Mouse (Mus musculus) midbrain, embryonic 13.5 days (tissue): ENCODE results near the gene Kri1. TPM values are rescaled to one million over a fixed set of nuclear protein-coding genes. Genes with fewer than 3 reads are reported as not detected.

Experiments used
- ATAC-seq: fragments of 200-750 bp; cut with Nextera tagmentation; 2 replicates; pipeline ENCODE4 v1.8.0; 2017; ENCODE audit warnings: mild to moderate bottlenecking, moderate TSS enrichment, moderate library complexity
- H3K27ac ChIP-seq: fragments of 300-500 bp; sonication (generic); 2 replicates; pipeline ENCODE4 v1.5.1; 2015; ENCODE audit warnings: inconsistent platforms, mild to moderate bottlenecking, moderate library complexity
- H3K27me3 ChIP-seq: fragments of 300-500 bp; sonication (generic); 2 replicates; pipeline ENCODE4 v1.6.1; 2015; ENCODE audit warnings: mild to moderate bottlenecking, inconsistent platforms
- H3K36me3 ChIP-seq: fragments of 300-500 bp; sonication (generic); 2 replicates; pipeline ENCODE4 v1.6.1; 2015; ENCODE audit warnings: mild to moderate bottlenecking, inconsistent platforms
- H3K4me1 ChIP-seq: fragments of 300-500 bp; sonication (generic); replicated peaks from 2 replicates; pipeline ENCODE4 v1.6.1; 2015; ENCODE audit warnings: inconsistent platforms
- H3K4me2 ChIP-seq: fragments of 300-500 bp; sonication (generic); replicated peaks from 2 replicates; pipeline ENCODE4 v1.6.1; 2015; ENCODE audit warnings: moderate library complexity, mild to moderate bottlenecking, inconsistent platforms
- H3K4me3 ChIP-seq: fragments of 300-500 bp; sonication (generic); replicated peaks from 2 replicates; pipeline ENCODE4 v1.5.1; 2015; ENCODE audit warnings: mild to moderate bottlenecking, inconsistent platforms
- H3K9ac ChIP-seq: fragments of 300-500 bp; sonication (generic); replicated peaks from 2 replicates; pipeline ENCODE4 v1.6.1; 2015; ENCODE audit warnings: mild to moderate bottlenecking, inconsistent platforms
- H3K9me3 ChIP-seq: fragments of 300-500 bp; sonication (generic); 2 replicates; pipeline ENCODE4 v1.6.1; 2016; ENCODE audit warnings: mild to moderate bottlenecking, inconsistent platforms
- WGBS: fragments of 180-500 bp; shearing (Covaris S2); methylation state at CpG from one replicate; pipeline ENCODE4 v1.1.7; 2015; 5-methylcytosine and 5-hydroxymethylcytosine counted together
- polyA plus RNA-seq: library from polyadenylated mRNA; unstranded; fragments of >200 nt; fragmentation: Nextera tagmentation; extraction: Ambion mirVana; gene quantifications from 2 replicates; pipeline ENCODE4 v1.2.1, GENCODE M21; 2015

Gene Kri1
- polyA plus RNA-seq, 1 experiment from 2014 or later, result 21.6 TPM

DNA sequence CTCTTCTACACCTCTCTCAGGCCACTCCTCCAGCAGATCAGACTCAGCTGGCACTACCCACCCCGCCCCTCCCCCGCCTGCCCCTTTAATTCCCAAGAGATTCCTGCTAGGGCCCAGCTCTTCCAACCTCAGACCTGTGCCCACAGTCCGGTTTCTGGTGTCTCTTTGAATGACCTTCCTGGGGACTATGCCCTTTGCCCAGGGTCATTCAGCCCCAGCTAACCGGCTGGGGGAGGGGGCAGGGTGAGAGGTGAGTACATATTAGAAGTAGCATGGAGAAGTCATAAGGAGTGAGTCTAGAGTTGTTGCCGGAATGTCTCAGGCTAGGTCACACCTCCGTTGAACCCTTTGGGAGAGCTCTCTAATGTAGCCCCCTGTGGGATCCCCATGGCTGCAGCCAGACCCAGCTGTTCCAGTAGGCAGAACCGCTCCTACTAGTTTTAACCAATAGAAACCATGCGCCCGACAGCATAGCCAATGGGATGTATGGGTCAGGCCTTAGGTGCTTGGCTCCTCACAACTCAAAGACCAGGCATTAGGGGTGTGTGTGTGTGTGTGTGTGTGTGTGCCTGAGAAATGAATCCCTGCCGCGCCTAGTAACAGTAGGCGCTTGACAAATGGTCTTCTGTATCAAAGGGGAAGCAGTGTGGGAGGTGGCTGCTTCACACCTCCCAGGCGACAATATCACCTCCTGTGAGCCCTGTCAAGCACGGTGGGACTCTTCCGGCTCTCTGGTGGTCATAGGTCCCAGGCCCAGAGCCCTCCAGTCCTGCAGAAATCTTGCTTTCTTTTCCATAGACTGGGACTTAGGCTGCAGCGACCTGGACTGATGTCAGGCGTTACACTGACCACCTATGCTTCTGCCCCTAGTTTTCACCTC lies 37.9 kb downstream of the Kri1 start:
- peaks cover 76% of the 10 kb centered on the region for H3K27me3 ChIP-seq
- H3K9me3 ChIP-seq, result no peaks in the 10 kb centered on the region
- H3K36me3 ChIP-seq, result no peaks in the 10 kb centered on the region
- WGBS, result 42% methylated on average over 17 of the region's 17 CpGs
- H3K4me3 ChIP-seq, result no peak overlapping the region
- no peak overlapping the region for H3K27ac ChIP-seq
- no peak overlapping the region for H3K9ac ChIP-seq
- H3K4me1 ChIP-seq, result peaks cover 12% of the 10 kb centered on the region
- ATAC-seq, result no peak
- H3K4me2 ChIP-seq, result no peak overlapping the region

DNA sequence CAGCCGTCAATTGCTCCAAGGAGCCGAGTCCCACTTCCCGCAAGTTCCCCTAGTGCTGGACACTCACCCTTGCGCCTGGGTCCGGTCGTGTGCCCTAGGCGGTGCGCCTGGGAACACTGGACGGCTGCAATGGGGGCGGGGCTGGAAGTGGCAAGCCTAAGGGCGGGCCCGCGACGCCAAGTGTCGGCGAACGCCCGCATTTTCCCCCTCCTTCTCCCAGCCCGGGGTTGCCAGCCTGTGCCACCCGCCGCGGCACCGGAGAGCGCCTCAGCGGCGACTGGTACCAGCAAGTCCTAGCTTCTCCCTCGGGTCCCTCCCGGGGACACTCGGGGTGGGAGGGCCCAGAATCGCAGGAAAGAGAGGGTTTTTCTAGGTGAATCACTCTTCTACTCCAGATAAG lies 39.4 kb downstream of the Kri1 start, which contains the start of gene S1pr5:
S1pr5 (minus strand) TSS at position 118 of the 400 bp plus-strand sequence.
- Histone ChIP-seq H3K9me3 (no peaks in the 10 kb centered on the region), H3K4me3 (peak within 1 kb of the TSS; percentile 13; the same call in 1 of the 2 replicates), H3K27me3 (peaks cover 91% of the 10 kb centered on the region), H3K36me3 (no peaks in the 10 kb centered on the region), H3K4me1 (peaks cover 23% of the 10 kb centered on the region), H3K27ac (no peak within 1 kb of the TSS), H3K9ac (no peak within 1 kb of the TSS), H3K4me2 (peak within 1 kb of the TSS; percentile 17)
- 2% methylated on average over 30 of the region's 30 CpGs for WGBS
- no peak for ATAC-seq

DNA sequence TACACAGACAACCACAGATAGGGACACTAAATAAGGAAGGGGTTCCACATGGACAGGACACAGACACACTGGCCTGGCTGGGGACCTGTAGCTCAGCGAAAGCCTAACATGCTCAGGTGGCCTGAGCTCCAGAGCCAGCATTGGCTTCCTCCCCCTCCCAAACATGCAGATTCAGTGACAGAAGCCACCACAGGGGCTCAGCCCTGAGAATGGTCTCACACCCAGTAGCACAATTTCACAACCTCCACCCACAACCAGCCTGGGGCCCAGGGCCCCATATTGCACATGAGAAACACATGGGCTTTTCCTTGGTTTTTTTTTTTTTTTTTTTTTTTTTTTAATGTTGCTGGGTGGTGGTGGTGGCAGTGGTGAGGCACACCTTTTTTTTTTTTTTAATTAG lies 41.4 kb downstream of the Kri1 start:
- Histone ChIP-seq H3K4me2 (no peak overlapping the region), H3K27ac (no peak overlapping the region)
- no peak for ATAC-seq

DNA sequence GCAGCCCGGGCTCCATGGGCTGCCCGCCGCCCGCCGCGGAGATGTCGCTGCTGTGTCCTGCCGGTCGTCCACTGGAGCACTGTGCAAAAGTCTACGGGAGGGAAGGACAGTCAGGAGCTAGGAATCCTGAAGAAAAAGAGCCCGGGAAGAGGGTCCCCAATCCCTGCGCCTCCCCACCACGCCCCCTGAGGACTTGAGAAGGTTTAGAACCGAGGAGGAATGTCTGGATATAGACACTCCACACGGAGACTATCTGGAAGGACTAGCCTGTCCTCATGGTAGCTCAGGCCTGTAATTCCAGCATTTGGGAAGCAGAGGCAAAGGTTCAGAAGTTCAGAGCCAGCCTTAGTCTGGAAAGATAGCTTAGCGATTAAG lies 42.7 kb downstream of the Kri1 start:
- Histone ChIP-seq H3K27ac (no peak overlapping the region), H3K9me3 (no peaks in the 10 kb centered on the region), H3K9ac (peak overlapping the region; percentile 56), H3K4me3 (peak overlapping the region; percentile 45), H3K36me3 (no peaks in the 10 kb centered on the region), H3K27me3 (peaks cover 92% of the 10 kb centered on the region), H3K4me1 (peaks cover 23% of the 10 kb centered on the region), H3K4me2 (peak overlapping the region; percentile 65)
- WGBS, result 1% methylated on average over 16 of the region's 16 CpGs
- ATAC-seq, result no peak

More for the DNA sequence above, 41.4 kb downstream of the Kri1 start:
- Histone ChIP-seq H3K4me1 (peaks cover 23% of the 10 kb centered on the region), H3K4me3 (no peak overlapping the region), H3K9me3 (no peaks in the 10 kb centered on the region), H3K9ac (no peak overlapping the region), H3K27me3 (peaks cover 95% of the 10 kb centered on the region), H3K36me3 (no peaks in the 10 kb centered on the region)
- WGBS, result 68% methylated on average over 1 of the region's 1 CpGs

DNA sequence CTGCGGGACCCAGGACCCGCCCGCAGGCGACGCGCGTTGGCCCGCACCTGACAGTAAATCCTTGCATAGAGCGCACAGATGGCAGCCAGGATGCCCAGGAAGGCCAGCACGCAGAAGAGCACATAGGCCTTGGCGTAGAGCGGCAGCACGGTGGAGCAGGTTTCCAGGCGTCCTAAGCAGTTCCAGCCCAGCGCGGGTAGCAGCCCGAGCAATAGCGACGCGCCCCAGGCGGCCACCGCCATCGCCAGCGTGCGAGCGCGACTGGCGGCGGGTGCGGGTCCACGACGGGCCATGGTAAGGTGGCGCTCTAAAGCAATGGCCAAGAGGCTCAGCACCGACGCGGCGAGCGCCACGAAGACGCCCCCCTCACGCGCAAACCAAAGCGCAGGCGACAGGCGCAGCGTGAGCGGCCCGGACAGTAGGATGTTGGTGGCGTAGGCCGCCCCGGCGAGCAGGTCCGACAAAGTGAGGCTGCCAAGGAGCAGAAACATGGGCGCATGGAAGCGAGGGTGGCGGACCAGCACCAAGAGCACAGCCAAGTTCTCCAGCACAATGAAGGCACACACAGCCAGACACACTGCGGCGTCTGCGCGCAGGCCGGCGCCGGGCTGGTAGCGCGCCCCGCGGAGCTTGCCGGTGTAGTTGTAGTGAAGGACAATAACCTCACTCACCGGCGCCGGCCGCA lies 43.2 kb downstream of the Kri1 start:
- peak; percentile 65 for ATAC-seq

DNA sequence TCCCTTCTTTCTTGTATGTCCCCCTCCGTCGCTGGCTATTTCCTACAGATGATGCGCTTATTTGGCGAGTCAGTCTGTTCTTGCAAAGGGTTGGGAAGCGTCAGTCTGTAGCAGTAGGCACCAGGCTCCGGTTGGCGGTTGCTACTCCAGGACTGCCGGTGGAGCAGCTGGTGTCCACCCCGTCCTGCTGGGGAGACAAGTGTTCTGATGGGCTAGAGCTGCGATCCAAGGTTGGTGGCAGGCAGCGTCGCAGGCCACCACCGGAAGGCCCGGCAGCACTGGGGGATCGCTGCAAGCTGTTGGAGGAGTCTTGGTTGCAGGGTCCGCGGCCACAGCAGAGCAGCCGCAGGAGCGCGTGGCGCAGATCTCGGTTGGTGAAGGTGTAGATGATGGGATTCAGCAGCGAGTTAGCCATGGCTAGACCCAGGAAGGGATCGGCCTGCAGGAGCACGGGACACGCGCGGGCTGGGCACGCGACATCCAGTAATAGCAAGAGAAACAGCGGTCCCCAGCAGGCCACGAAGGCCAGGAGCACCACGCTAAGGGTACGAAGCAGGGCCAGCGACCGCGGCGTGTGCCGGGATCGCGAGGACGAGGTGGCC lies 43.8 kb downstream of the Kri1 start:
- H3K36me3 ChIP-seq, result no peaks in the 10 kb centered on the region
- H3K9me3 ChIP-seq, result no peaks in the 10 kb centered on the region
- H3K4me3 ChIP-seq, result peak overlapping the region; percentile 45
- H3K27ac ChIP-seq, result no peak overlapping the region; the same call in 1 of the 2 replicates
- H3K9ac ChIP-seq, result peak overlapping the region; percentile 56
- peaks cover 23% of the 10 kb centered on the region for H3K4me1 ChIP-seq
- peaks cover 82% of the 10 kb centered on the region for H3K27me3 ChIP-seq
- H3K4me2 ChIP-seq, result peak overlapping the region; percentile 65
- WGBS, result 4% methylated on average over 42 of the region's 42 CpGs
- ATAC-seq, result peak; percentile 16

More for the DNA sequence above, 43.2 kb downstream of the Kri1 start:
- WGBS, result under 1% methylated on average over 72 of the region's 72 CpGs
- Histone ChIP-seq H3K4me2 (peak overlapping the region; percentile 65), H3K9me3 (no peaks in the 10 kb centered on the region), H3K36me3 (no peaks in the 10 kb centered on the region), H3K4me1 (peaks cover 23% of the 10 kb centered on the region), H3K27me3 (peaks cover 88% of the 10 kb centered on the region), H3K27ac (peak overlapping the region; percentile 7), H3K9ac (peak overlapping the region; percentile 56), H3K4me3 (peak overlapping the region; percentile 45)

DNA sequence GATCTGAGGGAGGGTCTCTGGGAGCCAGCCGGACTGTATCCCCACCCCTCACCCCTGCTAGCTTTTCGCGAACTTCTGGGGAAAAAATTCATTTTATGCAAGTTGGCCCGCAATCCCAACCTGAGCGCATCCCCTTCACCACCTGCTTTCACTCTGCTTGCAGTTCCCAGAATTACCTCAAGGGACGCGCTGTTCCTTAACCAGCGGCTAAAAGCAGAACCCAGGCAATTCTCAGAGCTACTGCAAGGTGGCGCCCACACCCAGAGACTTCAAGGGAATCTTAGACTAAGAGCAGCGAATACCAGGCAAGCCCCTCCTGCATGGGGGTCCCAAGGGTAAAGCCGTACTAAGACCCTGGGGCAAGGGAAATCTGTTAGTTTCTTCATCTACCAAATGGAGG lies 46.4 kb downstream of the Kri1 start:
- Histone ChIP-seq H3K27me3 (peaks cover 57% of the 10 kb centered on the region), H3K4me3 (no peak overlapping the region)
- no peak for ATAC-seq

DNA sequence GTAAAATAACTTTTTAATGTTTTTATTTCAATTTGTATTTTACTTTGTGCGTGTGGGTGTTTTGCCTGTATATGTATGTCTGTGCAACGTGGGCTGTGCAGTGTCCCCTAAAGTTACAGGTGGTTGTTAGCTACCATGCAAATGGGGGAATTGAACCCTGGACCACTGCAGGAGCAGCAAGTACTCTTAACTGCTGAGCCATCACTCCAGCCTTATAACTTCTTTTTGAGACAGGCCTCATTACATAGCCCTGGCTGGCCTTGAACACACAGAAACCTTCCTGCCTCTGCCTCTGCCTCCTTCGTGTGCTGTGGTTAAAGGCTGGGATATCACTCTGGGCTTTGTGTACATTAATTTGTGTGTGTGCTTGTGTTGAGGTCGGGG lies 48.3 kb downstream of the Kri1 start:
- ATAC-seq, result no peak
- Histone ChIP-seq H3K27ac (peak overlapping the region; percentile 89; the same call in 1 of the 2 replicates), H3K4me1 (peaks cover 35% of the 10 kb centered on the region), H3K9ac (peak overlapping the region; percentile 97; the same call in 1 of the 2 replicates), H3K27me3 (peaks cover 38% of the 10 kb centered on the region), H3K36me3 (peaks cover 10% of the 10 kb centered on the region), H3K4me3 (peak overlapping the region; percentile 91), H3K9me3 (no peaks in the 10 kb centered on the region), H3K4me2 (peak overlapping the region; percentile 81)
- 41% methylated on average over 4 of the region's 4 CpGs for WGBS

More for the DNA sequence above, 46.4 kb downstream of the Kri1 start:
- Histone ChIP-seq H3K36me3 (no peaks in the 10 kb centered on the region), H3K4me2 (no peak overlapping the region), H3K27ac (no peak overlapping the region), H3K4me1 (peaks cover 34% of the 10 kb centered on the region), H3K9me3 (no peaks in the 10 kb centered on the region), H3K9ac (no peak overlapping the region)
- WGBS, result 4% methylated on average over 11 of the region's 11 CpGs

DNA sequence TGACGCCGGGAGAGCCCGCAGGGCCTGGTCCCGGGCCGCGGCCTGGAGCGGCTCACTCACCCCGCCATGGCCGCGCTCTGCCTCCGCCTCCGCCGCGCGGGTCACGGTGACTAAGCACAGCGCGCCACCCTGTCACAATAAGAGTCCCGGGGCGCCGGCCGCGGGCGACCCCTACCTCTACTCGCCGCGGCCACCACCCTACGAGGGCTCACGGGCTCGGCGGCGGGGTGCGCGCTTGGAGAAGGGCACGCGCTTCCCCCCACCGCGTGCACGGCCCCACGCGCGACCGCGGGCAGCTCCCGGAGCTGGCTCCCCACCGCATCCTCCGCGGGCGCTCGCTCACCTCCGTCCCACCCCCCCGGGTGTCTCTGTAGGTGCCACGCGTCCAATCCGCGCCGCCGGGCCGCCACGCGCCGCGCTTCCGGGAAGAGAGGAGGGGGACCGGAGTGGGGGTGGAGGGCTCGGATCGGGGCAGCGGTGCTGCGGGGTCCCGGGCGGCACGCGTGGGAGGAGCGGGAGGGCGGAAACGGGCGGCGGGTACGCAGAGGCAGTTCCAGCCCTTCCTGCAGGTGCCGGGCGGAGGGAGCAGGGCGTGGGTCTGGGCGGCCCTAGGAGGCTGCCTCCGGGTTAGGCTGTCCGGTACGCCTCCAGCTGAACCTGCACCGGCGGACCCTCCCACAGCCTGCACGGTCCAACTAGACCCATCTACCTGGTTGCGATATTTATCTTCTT lies 48.9 kb downstream of the Kri1 start, which contains the start of gene Keap1:
Keap1 (minus strand) TSS at position 629 of the 732 bp plus-strand sequence.
- peak within 1 kb of the TSS; percentile 91 for H3K4me3 ChIP-seq
- H3K9me3 ChIP-seq, result no peaks in the 10 kb centered on the region
- peak within 1 kb of the TSS; percentile 97 for H3K9ac ChIP-seq
- H3K4me2 ChIP-seq, result peak within 1 kb of the TSS; percentile 81
- under 1% methylated on average over 82 of the region's 90 CpGs for WGBS
- peak within 1 kb of the TSS; percentile 89 for H3K27ac ChIP-seq
- H3K4me1 ChIP-seq, result peaks cover 29% of the 10 kb centered on the region
- H3K27me3 ChIP-seq, result peaks cover 33% of the 10 kb centered on the region
- H3K36me3 ChIP-seq, result peaks cover 13% of the 10 kb centered on the region
- ATAC-seq, result peak; percentile 89

DNA sequence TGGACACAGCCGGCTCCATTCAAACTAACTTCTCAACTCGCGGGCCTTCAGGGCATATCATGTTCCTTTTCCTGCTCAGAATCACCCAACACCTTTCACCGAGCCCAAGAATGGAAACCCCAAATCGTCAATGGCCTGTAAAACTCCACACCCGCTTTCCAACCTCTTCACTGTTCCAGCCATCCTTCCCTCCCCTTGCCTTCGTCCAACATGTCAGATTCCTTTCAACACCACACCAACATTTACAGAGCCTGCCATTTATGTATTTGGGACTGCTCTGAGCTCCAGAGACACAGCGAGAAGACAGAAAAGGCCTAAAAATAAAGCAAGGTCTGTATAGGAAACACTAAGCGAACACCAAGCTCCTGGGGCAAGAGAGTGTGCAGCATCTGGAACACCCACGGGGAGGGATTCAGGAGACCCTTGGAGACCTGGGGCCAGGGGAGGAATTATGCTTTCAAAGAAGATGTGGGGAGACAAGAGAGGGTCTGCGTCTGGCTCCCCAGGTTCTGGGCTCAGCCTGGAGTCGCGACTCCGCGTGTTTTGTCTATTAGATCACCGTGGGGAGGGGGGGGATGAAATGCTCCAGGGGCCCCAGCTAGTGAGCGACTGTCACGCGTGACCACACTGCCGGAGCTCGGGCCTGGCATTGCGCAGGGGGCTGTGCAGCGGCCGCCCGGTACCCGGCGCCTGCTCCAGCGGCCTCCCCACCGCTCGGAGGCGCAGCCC lies 49.6 kb downstream of the Kri1 start:
- Histone ChIP-seq H3K36me3 (peaks cover 20% of the 10 kb centered on the region), H3K4me3 (peak overlapping the region; percentile 91), H3K27ac (peak overlapping the region; percentile 89), H3K27me3 (peaks cover 25% of the 10 kb centered on the region), H3K9ac (peak overlapping the region; percentile 97), H3K4me1 (peaks cover 27% of the 10 kb centered on the region), H3K4me2 (peak overlapping the region; percentile 81), H3K9me3 (no peaks in the 10 kb centered on the region)
- 2% methylated on average over 31 of the region's 31 CpGs for WGBS
- ATAC-seq, result peak; percentile 10; the same call in 1 of the 2 replicates
